Mouse (Mus musculus): ENCODE measurements around the gene Six1. TPM values are rescaled to one million over a fixed set of nuclear protein-coding genes. Genes with fewer than 3 reads are reported as not detected.

Gene Six1
- polyA plus RNA-seq, 1 experiment = 0.53 TPM

DNA sequence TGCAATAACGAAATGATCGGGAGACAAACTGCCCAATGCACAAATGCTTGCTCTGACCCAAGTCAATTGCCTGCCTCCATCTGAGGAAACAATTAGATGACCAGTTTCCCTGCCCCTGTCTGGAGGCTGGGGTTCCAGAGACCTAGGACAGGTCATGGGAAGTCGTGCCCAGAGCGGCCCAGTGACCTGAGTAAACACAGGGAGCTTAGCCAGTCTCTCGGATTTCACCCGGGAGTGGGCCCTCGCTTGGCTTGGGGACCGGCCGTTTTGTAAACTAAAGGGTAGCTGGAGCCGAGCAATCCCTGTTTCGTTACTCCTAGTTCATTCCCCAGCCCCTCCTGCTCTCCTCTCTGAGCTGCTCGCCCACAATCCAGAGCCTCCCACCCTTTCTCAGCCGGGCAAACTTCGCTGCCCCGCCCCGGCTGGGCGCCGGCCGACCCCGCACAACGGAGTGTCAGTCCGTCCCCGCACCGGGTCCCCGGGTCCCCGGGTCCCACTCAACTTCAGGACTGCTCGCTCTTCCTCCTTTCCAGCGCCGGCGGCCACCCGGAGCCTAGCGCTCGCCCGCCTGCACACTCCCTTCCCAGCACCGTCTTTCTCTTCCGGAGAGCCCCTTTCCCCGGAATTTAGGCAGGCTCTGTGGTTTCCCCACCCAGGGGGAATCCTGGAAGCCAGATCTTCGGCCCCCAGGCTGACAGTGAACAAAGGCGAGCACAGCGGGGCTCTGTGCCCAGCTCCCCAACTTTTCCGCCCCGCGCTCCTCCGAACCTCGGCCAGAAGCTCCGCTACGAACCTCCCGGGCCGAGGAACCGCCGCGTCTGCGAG, 9.3 kb downstream of the Six1 start:
- whole genome bisulfite sequencing = 1% methylated on average over 53 of the region's 53 CpGs
- Histone ChIP-seq H3K27me3 (replicated peaks; ENCODE audit: control insufficient read depth, insufficient read depth, low read length) (peaks cover 25% of the 10 kb centered on the region), H3K4me3 (ENCODE audit: insufficient read depth, low read depth, low read length) (peak overlapping the region; percentile 35), H3K27ac (ENCODE audit: insufficient read depth, low read depth, low read length) (no peak overlapping the region), H3K4me1 (ENCODE audit: control insufficient read depth, insufficient read depth, low read length) (no peaks in the 10 kb centered on the region), H3K36me3 (ENCODE audit: control insufficient read depth, insufficient read depth, low read length) (no peaks in the 10 kb centered on the region)
- TF ChIP-seq CTCF (conservative IDR thresholded peaks at IDR 0.05; ENCODE audit: insufficient read depth, insufficient read length, low read depth, low read length) = no peak
- TF ChIP-seq POLR2A (IDR thresholded peaks at IDR 0.05; ENCODE audit: low read depth, low read length) = no peak
- DNase-seq = peak; percentile 36

DNA sequence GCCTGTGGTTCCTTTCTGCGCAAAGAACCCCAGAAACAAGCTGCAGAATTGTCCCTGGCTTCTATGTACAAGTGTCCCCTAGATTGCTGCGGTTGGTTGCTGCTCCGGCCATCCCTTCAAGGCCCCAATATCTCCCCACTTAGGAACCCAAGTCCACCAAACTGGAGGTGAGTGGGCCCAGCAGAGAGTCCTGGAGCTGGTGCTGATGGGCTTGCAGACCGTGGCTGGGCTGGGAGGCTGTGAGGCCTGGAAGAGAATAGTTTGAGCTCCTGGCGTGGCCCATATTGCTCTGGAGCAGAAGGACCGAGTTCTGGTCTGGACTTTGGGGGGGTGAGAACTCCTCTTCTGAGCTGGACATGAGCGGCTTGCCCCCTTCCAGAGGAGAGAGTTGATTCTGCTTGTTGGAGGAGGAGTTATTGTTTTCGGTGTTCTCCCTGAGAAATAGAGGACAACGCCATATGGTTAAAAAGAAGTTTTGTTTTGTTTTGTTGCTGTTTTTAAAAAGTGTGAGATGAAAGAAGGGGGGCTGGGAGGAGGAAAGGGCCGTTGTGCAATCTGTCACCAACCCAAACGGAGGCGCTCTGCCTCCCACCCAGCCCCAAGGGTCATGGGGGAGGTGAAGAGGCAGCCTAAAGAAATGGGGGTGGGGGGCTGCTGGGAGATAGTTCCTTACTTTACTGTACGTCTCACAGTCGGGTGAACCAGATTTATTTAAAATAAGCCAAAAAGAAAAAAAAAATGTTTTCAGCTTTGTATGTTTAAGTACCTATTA, 10.1 kb downstream of the Six1 start:
- Histone ChIP-seq H3K27me3 (replicated peaks; ENCODE audit: control insufficient read depth, insufficient read depth, low read length) (peaks cover 28% of the 10 kb centered on the region), H3K27ac (ENCODE audit: insufficient read depth, low read depth, low read length) (no peak overlapping the region), H3K4me3 (ENCODE audit: insufficient read depth, low read depth, low read length) (no peak overlapping the region), H3K4me1 (ENCODE audit: control insufficient read depth, insufficient read depth, low read length) (no peaks in the 10 kb centered on the region), H3K36me3 (ENCODE audit: control insufficient read depth, insufficient read depth, low read length) (no peaks in the 10 kb centered on the region)
- DNase-seq = no peak
- 24% methylated on average over 14 of the region's 14 CpGs for WGBS
- no peak for TF ChIP-seq POLR2A (IDR thresholded peaks at IDR 0.05; ENCODE audit: low read depth, low read length)
- TF ChIP-seq CTCF (conservative IDR thresholded peaks at IDR 0.05; ENCODE audit: insufficient read depth, insufficient read length, low read depth, low read length) = no peak

DNA sequence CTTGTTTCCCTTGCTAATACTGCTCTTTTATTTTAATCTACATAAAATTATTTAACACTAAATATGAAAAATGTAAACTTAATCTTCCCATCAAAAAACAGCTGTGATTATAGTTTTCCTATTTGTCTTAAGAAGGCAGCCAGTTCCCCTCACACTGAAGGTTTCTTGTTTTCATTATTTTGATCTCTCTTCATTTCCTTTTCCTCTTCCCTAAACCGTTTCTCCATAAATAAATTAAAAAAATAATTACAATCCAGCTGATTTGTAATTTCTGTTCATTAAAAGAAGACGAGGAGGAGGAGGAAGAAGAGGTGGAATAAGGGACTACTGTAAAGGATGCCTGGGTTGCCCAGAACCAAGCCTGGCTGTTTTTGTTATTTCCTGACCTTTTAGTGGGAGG, 10.8 kb downstream of the Six1 start:
- Histone ChIP-seq H3K27me3 (replicated peaks; ENCODE audit: control insufficient read depth, insufficient read depth, low read length) (peaks cover 30% of the 10 kb centered on the region), H3K4me3 (ENCODE audit: insufficient read depth, low read depth, low read length) (no peak overlapping the region), H3K36me3 (ENCODE audit: control insufficient read depth, insufficient read depth, low read length) (no peaks in the 10 kb centered on the region), H3K27ac (ENCODE audit: insufficient read depth, low read depth, low read length) (no peak overlapping the region), H3K4me1 (ENCODE audit: control insufficient read depth, insufficient read depth, low read length) (no peaks in the 10 kb centered on the region)
- TF ChIP-seq POLR2A (IDR thresholded peaks at IDR 0.05; ENCODE audit: low read depth, low read length) (no peak), CTCF (conservative IDR thresholded peaks at IDR 0.05; ENCODE audit: insufficient read depth, insufficient read length, low read depth, low read length) (no peak)
- whole genome bisulfite sequencing = 22% methylated on average over 2 of the region's 2 CpGs
- no peak for DNase-seq

DNA sequence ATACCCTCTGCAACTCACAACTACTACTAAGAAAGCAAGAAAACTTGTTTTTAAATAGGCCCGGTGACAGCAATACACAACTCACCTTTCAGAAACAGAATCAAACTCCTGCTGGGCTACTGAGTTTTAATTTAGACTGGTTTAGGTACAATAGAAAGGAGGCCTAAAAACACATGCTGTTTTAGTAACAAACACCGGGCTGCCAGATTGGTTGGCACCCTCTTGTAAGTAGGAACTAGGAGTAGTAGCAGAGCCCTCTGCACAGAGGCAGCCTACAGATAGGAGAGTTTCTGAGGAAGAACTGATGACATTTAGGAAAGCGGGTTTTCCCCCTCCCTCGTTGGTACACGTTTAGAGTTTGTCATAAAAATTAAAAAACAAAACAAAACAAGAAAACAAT, 11.3 kb downstream of the Six1 start:
- Histone ChIP-seq H3K27ac (ENCODE audit: insufficient read depth, low read depth, low read length) (no peak overlapping the region), H3K36me3 (ENCODE audit: control insufficient read depth, insufficient read depth, low read length) (no peaks in the 10 kb centered on the region), H3K4me3 (ENCODE audit: insufficient read depth, low read depth, low read length) (no peak overlapping the region), H3K4me1 (ENCODE audit: control insufficient read depth, insufficient read depth, low read length) (no peaks in the 10 kb centered on the region), H3K27me3 (replicated peaks; ENCODE audit: control insufficient read depth, insufficient read depth, low read length) (peaks cover 33% of the 10 kb centered on the region)
- DNase-seq = no peak
- no peak for TF ChIP-seq POLR2A (IDR thresholded peaks at IDR 0.05; ENCODE audit: low read depth, low read length)
- TF ChIP-seq CTCF (conservative IDR thresholded peaks at IDR 0.05; ENCODE audit: insufficient read depth, insufficient read length, low read depth, low read length) = no peak
- WGBS = 26% methylated on average over 5 of the region's 5 CpGs

DNA sequence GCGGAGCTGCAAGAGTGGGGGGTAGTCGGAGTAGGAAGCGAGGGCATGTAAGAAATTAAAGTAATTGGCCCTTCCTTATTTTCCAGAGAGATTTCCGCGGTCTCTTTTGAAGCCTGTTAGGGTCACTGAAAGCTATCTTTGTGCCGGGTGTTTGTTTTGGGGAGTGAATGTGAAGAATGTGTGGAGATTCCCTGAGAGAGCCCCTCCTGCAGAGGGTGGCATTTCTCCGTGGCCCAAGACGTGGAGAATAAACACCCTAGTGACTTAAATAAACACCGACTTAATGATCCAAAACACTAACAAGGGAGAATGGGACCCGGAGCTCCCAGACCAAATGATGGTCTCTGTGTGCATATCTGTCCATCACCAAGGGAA, 12.4 kb downstream of the Six1 start:
- Histone ChIP-seq H3K36me3 (ENCODE audit: control insufficient read depth, insufficient read depth, low read length) (no peaks in the 10 kb centered on the region), H3K4me1 (ENCODE audit: control insufficient read depth, insufficient read depth, low read length) (no peaks in the 10 kb centered on the region), H3K4me3 (ENCODE audit: insufficient read depth, low read depth, low read length) (no peak overlapping the region), H3K27ac (ENCODE audit: insufficient read depth, low read depth, low read length) (no peak overlapping the region), H3K27me3 (replicated peaks; ENCODE audit: control insufficient read depth, insufficient read depth, low read length) (peaks cover 34% of the 10 kb centered on the region)
- whole genome bisulfite sequencing = 8% methylated on average over 10 of the region's 10 CpGs
- no peak for TF ChIP-seq POLR2A (IDR thresholded peaks at IDR 0.05; ENCODE audit: low read depth, low read length)
- no peak for TF ChIP-seq CTCF (conservative IDR thresholded peaks at IDR 0.05; ENCODE audit: insufficient read depth, insufficient read length, low read depth, low read length)
- DNase-seq = no peak

DNA sequence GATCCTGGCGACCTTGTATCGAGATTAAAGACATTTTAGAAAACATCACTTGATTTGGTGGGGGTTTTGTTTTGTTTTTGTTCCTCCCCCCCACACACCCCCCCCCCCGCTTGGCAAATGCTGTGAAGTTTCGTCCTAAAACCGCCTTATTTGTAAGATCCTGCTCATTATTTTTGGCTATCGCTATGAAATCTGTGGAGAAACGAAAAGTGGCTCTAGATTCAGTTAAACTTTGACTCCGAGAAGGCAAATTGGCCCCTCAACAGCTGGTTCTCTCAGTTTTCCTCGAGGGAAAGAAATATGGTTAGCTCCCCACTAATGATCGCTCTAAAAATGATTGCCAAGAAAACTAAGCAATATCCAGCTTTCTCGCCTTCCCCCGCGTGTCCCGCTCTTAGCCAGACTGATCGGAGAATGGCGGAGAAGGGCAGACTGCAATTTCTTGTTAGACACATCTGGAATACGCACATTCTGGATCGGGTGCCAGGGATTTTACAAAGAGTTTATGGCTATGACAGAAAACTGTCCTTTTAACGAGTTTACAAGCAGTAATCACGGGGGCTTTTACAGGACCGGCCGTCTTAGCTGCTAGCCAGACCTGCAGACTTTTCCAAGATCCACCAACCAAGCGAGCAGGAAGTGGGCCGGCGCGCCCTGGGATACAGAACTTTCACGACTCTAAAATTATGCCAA, 13.0 kb downstream of the Six1 start:
- DNase-seq = no peak
- TF ChIP-seq CTCF (conservative IDR thresholded peaks at IDR 0.05; ENCODE audit: insufficient read depth, insufficient read length, low read depth, low read length) (no peak), POLR2A (IDR thresholded peaks at IDR 0.05; ENCODE audit: low read depth, low read length) (no peak)
- WGBS = 6% methylated on average over 27 of the region's 27 CpGs
- no peak overlapping the region for H3K27ac ChIP-seq (ENCODE audit: insufficient read depth, low read depth, low read length)
- no peaks in the 10 kb centered on the region for H3K4me1 ChIP-seq (ENCODE audit: control insufficient read depth, insufficient read depth, low read length)
- no peak overlapping the region for H3K4me3 ChIP-seq (ENCODE audit: insufficient read depth, low read depth, low read length)
- H3K27me3 ChIP-seq (replicated peaks; ENCODE audit: control insufficient read depth, insufficient read depth, low read length) = peaks cover 32% of the 10 kb centered on the region
- H3K36me3 ChIP-seq (ENCODE audit: control insufficient read depth, insufficient read depth, low read length) = no peaks in the 10 kb centered on the region

Data from kidney, adult 2 months (tissue).